Mouse (Mus musculus): Measurements from ENCODE around the gene Rtn3. TPM values are rescaled to one million over a fixed set of nuclear protein-coding genes. Genes with fewer than 3 reads are reported as not detected.

Rtn3 gene
- total RNA-seq (2014; rRNA removed) (22.5 and 33.6 TPM in 2 replicates), polyA plus RNA-seq (2012; rRNA removed) (45.7 and 50.0 TPM in 2 replicates)

- peak within 1 kb of the TSS; percentile 91 for H3K9ac ChIP-seq (ENCODE audit: low read depth, low read length)
- no peaks in the 10 kb centered on the region for H3K36me3 ChIP-seq (ENCODE audit: control insufficient read depth, insufficient read depth, low read length)
- H3K79me2 ChIP-seq (ENCODE audit: control insufficient read depth, insufficient read depth, low read length), result peaks cover 13% of the 10 kb centered on the region; the same call in 1 of the 2 replicates
- DNase-seq (ENCODE audit: extremely low read depth, low read depth, low spot score), result peak; percentile 92
- WGBS, result under 1% methylated on average over 80 of the region's 80 CpGs
- H3K4me3 ChIP-seq (ENCODE audit: insufficient read depth, low read depth, low read length), result peak within 1 kb of the TSS; percentile 81
- H3K27me3 ChIP-seq (ENCODE audit: control insufficient read depth, insufficient read depth, low read length), result no peaks in the 10 kb centered on the region
- H3K4me1 ChIP-seq (ENCODE audit: control insufficient read depth, insufficient read depth, low read length), result peaks cover 5% of the 10 kb centered on the region
- peak within 1 kb of the TSS; percentile 90 for H3K27ac ChIP-seq (replicated peaks; ENCODE audit: insufficient read depth, low read depth, low read length)
- no peak for TF ChIP-seq CTCF (IDR thresholded peaks at IDR 0.05; ENCODE audit: low read depth, low read length)
- TF ChIP-seq POLR2A (IDR thresholded peaks at IDR 0.05; ENCODE audit: extremely low read depth, insufficient read depth, low read length), result peak; percentile 98
These were observed at the start of gene Rtn3 for GRCm38 (mm10) chr19:7482599-7483511. Gene Rtn3, minus strand, starts transcription at chr19:7483281.

GRCm38 (mm10) chr19:7531906-7532305, 48.8 kb upstream of the Rtn3 start:
- Histone ChIP-seq H3K36me3 (ENCODE audit: control insufficient read depth, insufficient read depth, low read length) (peaks cover 74% of the 10 kb centered on the region), H3K4me1 (ENCODE audit: control insufficient read depth, insufficient read depth, low read length) (no peaks in the 10 kb centered on the region), H3K9ac (ENCODE audit: low read depth, low read length) (no peak overlapping the region), H3K27ac (replicated peaks; ENCODE audit: insufficient read depth, low read depth, low read length) (no peak overlapping the region), H3K27me3 (ENCODE audit: control insufficient read depth, insufficient read depth, low read length) (no peaks in the 10 kb centered on the region), H3K4me3 (ENCODE audit: insufficient read depth, low read depth, low read length) (no peak overlapping the region), H3K79me2 (ENCODE audit: control insufficient read depth, insufficient read depth, low read length) (no peaks in the 10 kb centered on the region; the same call in 1 of the 2 replicates)
- TF ChIP-seq CTCF (IDR thresholded peaks at IDR 0.05; ENCODE audit: low read depth, low read length), result no peak
- no peak for DNase-seq (ENCODE audit: extremely low read depth, low read depth, low spot score)
- 93% methylated on average over 5 of the region's 5 CpGs for WGBS

- Histone ChIP-seq H3K4me1 (ENCODE audit: control insufficient read depth, insufficient read depth, low read length) (no peaks in the 10 kb centered on the region), H3K27ac (replicated peaks; ENCODE audit: insufficient read depth, low read depth, low read length) (no peak overlapping the region), H3K79me2 (ENCODE audit: control insufficient read depth, insufficient read depth, low read length) (no peaks in the 10 kb centered on the region; the same call in 1 of the 2 replicates), H3K4me3 (ENCODE audit: insufficient read depth, low read depth, low read length) (no peak overlapping the region), H3K36me3 (ENCODE audit: control insufficient read depth, insufficient read depth, low read length) (peaks cover 79% of the 10 kb centered on the region), H3K27me3 (ENCODE audit: control insufficient read depth, insufficient read depth, low read length) (no peaks in the 10 kb centered on the region), H3K9ac (ENCODE audit: low read depth, low read length) (no peak overlapping the region)
- WGBS, result 63% methylated on average over 7 of the region's 7 CpGs
- DNase-seq (ENCODE audit: extremely low read depth, low read depth, low spot score), result peak; percentile 23
- TF ChIP-seq POLR2A (IDR thresholded peaks at IDR 0.05; ENCODE audit: extremely low read depth, insufficient read depth, low read length), result no peak
- peak; percentile 10; the same call in 1 of the 2 replicates for TF ChIP-seq CTCF (IDR thresholded peaks at IDR 0.05; ENCODE audit: low read depth, low read length)
These were observed 45.8 kb upstream of the Rtn3 start for GRCm38 (mm10) chr19:7528639-7529428.

- TF ChIP-seq CTCF (IDR thresholded peaks at IDR 0.05; ENCODE audit: low read depth, low read length) (no peak), POLR2A (IDR thresholded peaks at IDR 0.05; ENCODE audit: extremely low read depth, insufficient read depth, low read length) (no peak)
- Histone ChIP-seq H3K4me1 (ENCODE audit: control insufficient read depth, insufficient read depth, low read length) (no peaks in the 10 kb centered on the region; the same call in 1 of the 2 replicates), H3K9ac (ENCODE audit: low read depth, low read length) (no peak overlapping the region), H3K36me3 (ENCODE audit: control insufficient read depth, insufficient read depth, low read length) (peaks cover 76% of the 10 kb centered on the region), H3K79me2 (ENCODE audit: control insufficient read depth, insufficient read depth, low read length) (no peaks in the 10 kb centered on the region), H3K27ac (replicated peaks; ENCODE audit: insufficient read depth, low read depth, low read length) (no peak overlapping the region), H3K4me3 (ENCODE audit: insufficient read depth, low read depth, low read length) (no peak overlapping the region), H3K27me3 (ENCODE audit: control insufficient read depth, insufficient read depth, low read length) (no peaks in the 10 kb centered on the region)
- no peak for DNase-seq (ENCODE audit: extremely low read depth, low read depth, low spot score)
- 87% methylated on average over 3 of the region's 3 CpGs for WGBS
These were observed 41.8 kb upstream of the Rtn3 start for GRCm38 (mm10) chr19:7524879-7525278.

GRCm38 (mm10) chr19:7523781-7524180, 40.7 kb upstream of the Rtn3 start:
- Histone ChIP-seq H3K36me3 (ENCODE audit: control insufficient read depth, insufficient read depth, low read length) (peaks cover 77% of the 10 kb centered on the region), H3K79me2 (ENCODE audit: control insufficient read depth, insufficient read depth, low read length) (no peaks in the 10 kb centered on the region), H3K4me1 (ENCODE audit: control insufficient read depth, insufficient read depth, low read length) (no peaks in the 10 kb centered on the region; the same call in 1 of the 2 replicates), H3K27me3 (ENCODE audit: control insufficient read depth, insufficient read depth, low read length) (no peaks in the 10 kb centered on the region), H3K9ac (ENCODE audit: low read depth, low read length) (no peak overlapping the region), H3K27ac (replicated peaks; ENCODE audit: insufficient read depth, low read depth, low read length) (no peak overlapping the region), H3K4me3 (ENCODE audit: insufficient read depth, low read depth, low read length) (no peak overlapping the region)
- no peak for TF ChIP-seq CTCF (IDR thresholded peaks at IDR 0.05; ENCODE audit: low read depth, low read length)
- no peak for TF ChIP-seq POLR2A (IDR thresholded peaks at IDR 0.05; ENCODE audit: extremely low read depth, insufficient read depth, low read length)
- DNase-seq (ENCODE audit: extremely low read depth, low read depth, low spot score), result peak; percentile 62

All from liver, adult 2 months (tissue).